Mouse (Mus musculus): ENCODE measurements around the gene Mblac2.
A peak's percentile ranks its signal among the peaks of the same experiment; 100 is the strongest.
"Not testable (repeated sequence)": the region's sequence is repeated elsewhere in the genome, so short reads cannot be mapped to it uniquely, and the experiment has no call there.

Gene Mblac2

DNA sequence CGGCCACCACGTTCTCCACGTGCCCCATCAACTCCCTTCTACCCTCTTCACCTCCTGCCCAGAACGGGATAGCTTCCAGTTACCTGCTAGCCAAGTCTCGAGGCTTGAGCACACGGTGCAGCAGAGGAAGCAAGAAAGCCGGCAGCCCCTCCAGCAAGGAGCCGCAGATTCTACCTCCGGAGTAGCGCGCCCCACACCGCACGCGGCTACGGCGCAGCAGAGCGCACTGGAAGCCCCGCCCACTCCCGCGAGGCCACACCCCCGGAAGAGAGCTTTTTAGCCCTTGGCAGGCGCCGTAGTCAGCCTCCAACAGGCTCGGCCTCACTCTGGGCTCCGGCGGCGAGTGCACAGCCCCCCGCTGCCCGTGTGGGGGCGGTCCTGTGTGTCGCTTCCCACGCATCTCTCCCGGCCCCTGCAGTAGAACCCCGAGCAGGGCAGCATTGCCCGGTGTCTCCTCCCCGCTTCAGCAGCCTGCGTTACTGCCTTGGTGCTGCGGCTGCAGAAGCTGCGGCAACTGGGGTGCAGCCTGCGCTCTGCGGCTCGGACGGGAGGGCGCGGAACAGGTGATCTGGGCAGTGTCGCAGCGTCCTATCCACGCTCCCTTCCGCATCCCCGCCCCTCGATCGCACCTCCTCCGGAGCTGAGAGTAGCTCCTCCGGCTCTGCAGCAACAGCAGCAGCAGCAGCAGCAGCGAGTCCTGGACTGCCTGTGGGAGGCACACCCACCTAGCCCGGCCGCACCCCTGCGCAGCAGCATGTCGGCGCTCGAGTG is at the start of gene Mblac2, which contains the start of gene Polr3g:
TSS of gene Mblac2 (plus strand) at position 567 of the 771 bp plus-strand sequence.
TSS of gene Polr3g (minus strand) at position 239 of the 771 bp plus-strand sequence.
- ATAC-seq (ENCODE audit: low TSS enrichment) = peak; percentile 83

DNA sequence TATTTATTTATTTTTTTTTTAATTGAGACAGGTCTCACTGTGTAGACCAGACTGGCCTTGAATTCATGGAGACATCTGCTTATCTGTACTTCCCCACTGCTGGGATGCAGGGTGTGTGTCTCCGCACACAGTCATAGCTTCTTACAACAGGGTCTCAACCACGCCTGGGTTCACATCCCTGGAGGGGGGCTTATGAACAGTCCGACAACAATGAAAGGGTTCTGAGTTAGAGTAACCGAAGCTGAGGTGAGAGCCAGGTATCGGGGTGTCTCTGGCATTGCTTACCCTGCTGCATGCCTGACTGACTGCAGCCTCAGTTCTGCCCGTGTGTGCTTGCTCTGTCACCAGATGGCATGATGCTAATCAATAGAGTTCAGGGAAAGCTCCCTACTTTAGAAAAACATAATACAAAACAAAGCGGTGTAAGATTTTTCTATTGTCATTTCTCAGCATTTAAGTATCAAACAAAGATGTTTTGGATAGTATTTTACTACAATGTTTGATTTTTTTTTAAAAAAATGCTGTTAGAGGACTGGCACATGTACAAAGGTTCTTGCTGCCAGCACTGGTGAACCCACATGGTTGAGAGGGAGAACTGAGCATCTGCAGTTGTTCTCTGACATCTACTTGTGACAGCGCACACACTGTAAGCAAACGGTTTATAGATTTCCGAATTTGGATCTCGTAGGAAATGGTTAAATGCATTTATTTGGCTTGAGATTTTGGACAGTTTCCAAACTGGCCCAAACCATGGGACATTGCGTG is 47.4 kb upstream of the Mblac2 start:
- no peak for ATAC-seq (ENCODE audit: low TSS enrichment)

DNA sequence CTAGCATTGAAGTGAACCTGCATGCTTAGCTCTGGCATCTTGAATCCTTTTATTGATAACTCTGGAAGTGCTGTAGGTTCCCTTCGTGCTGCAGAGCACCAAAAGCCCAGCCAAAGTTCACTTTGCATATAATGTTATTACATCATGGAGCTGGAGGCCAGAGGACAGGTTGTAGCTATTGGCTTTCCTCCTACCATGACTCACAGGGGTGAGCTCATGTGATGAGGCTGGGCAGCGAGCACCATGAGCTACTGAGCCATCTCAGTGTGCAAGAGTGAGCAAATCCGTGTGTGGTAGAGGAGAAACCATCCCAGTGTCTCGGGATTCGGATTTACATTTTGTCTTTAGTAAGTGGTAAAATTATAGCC is 46.8 kb upstream of the Mblac2 start:
- 0 out of 2 replicates have a peak, but pooled peaks have one; percentile 18 for ATAC-seq (ENCODE audit: low TSS enrichment)

DNA sequence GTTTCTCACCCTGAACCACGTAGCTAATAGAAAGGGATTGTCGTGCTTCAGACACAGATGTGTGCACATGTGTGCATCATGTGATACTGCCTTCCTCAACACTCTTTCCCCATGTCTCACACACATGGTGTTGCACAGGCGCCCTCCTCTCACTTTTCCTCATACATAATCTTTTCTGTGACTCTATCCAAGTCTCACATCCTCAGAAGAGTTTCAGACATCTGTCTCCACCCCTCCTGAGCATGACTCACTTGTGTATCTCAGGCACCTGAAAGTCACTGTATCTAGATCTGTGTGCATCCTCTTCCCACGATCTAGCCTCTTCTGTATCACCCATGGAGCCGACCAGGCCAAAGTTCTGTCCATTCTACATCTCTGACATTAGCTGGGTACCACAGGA is 43.4 kb upstream of the Mblac2 start:
- ATAC-seq (ENCODE audit: low TSS enrichment) = peak; percentile 54

DNA sequence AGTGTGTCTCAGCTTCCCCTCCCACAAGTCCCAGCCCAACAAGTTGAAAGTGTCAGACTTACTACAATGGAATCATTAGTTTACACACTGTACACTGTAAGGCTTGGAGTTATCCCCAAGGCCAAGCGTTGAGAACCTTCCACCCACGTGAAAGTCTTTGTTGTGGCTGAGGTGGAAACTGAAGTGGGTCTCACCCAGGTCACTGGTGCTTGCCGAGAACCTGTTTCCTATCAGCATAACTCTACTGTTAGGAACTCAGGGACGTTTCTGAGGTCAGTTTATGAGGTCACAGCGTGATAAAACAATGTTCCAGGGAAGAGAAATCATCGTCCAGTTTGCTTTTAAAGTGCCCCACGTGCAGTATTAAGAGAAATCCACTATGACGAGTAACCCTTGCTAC is 35.8 kb upstream of the Mblac2 start:
- ATAC-seq (ENCODE audit: low TSS enrichment) = no peak

DNA sequence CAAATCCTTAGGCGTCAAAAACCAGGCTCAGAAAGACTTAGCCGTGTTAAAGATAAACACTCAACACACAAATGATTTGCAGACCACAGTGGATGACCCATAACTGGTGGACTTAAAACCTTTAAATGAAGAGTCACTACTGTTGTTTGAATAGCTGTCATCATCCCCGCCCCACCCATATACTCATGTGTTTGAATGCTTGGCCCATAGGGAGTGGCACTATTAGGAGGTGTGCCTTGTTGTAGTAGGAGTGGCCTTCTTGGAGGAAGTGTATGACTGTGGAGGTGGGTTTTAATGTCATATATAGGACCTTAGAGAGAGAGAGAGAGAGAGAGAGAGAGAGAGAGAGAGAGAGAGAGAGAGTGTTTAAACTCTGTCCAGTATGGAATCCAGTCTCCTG is 28.0 kb upstream of the Mblac2 start:
- no peak for ATAC-seq (ENCODE audit: low TSS enrichment)

DNA sequence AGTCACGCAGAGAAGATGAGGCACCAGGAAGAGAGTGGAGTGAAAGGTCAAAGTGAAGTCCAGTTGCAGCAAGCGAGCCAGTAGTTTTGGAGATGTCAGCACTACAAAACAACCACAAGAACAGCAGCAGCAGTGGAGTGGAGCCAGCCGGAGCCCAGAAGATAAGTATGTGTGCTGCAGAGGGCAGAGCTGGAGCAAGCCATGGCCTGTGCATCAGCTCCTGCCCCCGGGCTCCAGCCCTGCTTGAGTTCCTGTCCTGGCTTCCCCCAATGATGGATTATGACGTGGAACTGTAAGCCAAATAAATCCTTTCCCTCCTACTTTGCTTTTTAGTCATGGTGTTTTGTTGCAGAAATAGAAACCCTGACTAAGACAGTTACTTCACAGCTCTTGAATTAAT is 26.9 kb upstream of the Mblac2 start:
- peak; percentile 86 for ATAC-seq (ENCODE audit: low TSS enrichment)

DNA sequence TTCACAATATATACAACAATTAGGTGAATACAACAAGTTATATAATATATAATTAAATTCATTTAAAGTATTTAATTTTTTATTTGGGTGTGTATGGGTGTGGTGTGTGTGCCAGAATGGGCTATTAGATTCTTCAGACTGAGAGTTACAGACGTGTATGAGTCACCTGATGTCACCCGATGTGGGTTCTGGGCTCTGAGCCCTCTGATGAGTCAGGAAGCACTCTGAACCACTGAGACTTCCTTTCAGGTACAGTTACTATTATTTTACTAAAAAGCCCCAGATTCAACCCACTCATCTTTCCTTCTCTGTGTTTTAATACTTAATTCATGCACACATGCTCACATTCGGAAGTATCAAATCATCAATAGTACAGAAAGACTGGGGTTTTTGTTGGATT is 26.3 kb upstream of the Mblac2 start:
- ATAC-seq (ENCODE audit: low TSS enrichment) = no peak

DNA sequence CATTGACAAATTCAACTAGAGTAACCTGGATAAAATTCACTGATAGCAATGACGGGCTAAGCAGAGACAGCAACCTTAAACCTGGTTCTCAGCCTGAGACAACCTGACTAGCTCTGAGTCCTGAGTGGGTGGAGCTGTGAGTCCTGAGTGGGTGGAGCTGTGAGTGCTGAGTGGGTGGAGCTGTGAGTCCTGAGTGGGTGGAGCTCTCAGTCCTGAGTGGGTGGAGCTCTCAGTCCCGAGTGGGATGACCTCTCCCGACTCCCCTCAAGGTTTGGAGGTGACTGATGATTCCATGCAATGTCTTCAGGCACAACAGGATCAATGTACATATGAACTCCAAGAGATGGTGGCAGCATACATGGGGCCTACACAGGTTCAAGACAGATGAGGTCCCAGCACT is 21.6 kb upstream of the Mblac2 start:
- ATAC-seq (ENCODE audit: low TSS enrichment) = no peak

DNA sequence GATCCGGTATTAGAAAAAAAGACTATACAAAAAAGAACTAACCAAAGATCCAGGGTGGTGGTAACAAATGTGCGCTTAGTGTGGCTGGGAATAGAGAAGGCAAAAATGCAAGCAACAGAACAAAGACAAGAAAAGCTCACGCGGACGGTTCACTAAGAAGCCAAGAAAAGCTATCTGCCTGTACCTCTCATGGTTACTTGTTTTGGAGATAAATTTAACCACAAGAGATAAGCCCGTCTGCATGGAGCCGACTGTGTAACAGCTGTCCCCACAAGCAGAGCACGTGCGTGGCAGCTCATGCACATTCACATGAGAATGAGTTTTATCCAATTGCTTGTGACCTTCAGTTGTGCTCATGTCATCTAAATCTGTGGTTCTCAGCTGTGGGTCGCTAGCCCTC is 20.7 kb upstream of the Mblac2 start:
- ATAC-seq (ENCODE audit: low TSS enrichment) = no peak

DNA sequence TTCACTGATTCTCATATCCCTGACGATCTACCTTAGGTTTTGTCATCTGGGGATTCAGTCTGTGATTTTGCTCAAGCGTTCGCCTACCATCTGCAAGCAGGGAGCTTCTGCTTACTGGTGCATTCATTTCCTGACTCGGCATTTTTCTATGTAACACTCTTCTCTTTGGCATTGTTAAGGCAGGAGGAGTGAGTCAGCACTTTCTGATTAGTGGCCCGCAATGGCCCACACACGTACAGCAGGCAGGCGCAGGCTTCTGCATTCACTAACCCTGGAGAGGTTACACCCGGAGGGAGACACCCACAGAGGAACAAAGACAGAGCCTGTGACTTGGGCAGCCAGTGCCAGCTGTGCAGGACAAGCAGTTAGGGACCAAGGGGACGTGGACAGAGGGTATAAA is 19.5 kb upstream of the Mblac2 start:
- ATAC-seq (ENCODE audit: low TSS enrichment) = peak; percentile 88

DNA sequence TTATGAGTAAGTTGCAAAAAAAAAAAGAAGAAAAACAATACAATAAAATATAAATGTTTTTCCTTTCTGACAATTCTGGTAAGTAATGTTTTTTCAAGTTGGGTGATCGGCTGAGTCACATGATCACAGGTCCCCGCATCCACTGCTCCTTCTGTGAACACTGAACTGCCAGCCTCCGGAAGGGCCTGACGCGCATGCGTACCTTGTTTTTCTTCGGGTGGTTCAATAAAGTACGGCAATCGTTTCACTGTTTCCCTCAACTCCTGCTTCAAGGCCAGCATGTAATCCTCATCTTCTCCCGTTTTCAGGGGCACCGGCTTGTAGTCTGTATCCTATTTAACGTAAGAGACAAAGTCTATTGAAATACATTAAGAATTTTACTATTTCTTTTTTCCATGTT is 16.7 kb upstream of the Mblac2 start:
- no peak for ATAC-seq (ENCODE audit: low TSS enrichment)

DNA sequence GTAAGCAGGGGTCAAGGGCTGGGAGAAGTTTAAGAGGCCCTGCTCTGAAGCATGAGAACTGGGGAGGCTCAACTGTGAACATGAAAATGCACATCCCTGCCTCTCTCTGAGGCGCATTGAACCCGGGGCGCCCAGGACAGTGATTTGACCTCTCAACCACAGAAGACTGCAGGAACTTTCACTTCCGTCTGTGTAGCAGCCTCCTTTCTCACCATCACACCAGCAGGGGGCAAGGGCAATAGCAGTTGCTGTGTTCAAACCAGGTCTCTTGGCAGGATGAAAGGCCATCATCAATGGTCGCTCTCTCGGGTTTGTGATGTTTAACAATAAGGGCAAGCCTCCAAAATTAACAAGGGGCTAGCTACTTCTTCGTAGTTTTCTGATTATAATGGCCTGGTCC is 8.0 kb upstream of the Mblac2 start:
- no peak for ATAC-seq (ENCODE audit: low TSS enrichment)

DNA sequence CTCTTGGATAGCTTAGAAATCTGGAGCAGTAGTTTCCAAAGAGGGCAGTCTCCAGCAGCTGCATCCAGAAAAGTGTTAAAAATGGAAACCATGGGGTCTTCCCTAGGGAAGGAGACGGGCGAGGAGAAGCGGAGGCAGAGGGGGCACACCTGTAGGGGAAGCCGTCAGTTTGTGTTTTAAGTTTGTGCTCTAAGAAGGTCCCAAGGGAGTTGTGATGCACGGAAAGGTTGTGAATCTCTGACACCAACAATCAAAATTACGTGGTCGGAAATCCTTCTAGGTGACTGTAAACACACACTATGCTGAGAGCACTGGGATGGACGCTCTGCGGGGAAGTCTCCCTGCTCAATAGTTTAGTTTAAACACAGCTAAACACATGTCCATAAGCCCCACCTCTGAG is 7.5 kb upstream of the Mblac2 start:
- no peak for ATAC-seq (ENCODE audit: low TSS enrichment)

DNA sequence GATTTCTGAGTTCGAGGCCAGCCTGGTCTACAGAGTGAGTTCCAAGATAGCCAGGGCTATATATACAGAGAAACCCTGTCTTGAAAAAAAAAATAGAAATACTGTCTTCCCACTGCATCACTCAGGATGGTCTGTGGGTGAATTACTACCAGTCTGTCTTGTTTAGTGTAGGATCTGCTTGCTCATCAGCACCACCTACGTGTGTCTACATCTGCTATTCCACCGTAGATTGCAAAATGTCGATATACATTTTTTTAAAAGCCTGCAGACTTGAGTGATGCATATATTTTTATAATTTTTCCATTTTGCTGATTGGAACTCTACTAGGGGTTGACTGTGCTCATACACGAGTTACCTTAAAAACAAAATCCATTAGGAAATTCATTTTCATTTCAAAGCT is 4.8 kb upstream of the Mblac2 start:
- peak; percentile 36 for ATAC-seq (ENCODE audit: low TSS enrichment)

DNA sequence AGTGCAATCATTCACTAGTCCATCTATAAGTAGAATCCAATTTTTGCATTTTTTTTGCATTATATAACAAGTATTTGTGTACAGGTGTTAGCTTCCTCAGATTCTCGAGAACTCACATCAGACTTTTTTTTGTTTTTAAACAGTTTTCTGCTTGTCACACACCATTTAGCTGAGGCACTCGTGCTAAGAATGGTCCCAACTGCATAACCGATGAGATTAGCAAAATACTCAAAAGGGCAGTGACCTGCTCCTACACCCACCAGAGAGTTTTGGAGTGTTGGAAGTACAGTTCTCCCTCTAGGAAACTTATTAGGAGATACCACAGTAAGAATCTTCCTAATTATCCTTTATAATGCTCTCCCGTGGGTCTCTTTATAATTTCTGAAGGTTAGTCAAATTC is 1.3 kb upstream of the Mblac2 start:
- ATAC-seq (ENCODE audit: low TSS enrichment) = no peak

DNA sequence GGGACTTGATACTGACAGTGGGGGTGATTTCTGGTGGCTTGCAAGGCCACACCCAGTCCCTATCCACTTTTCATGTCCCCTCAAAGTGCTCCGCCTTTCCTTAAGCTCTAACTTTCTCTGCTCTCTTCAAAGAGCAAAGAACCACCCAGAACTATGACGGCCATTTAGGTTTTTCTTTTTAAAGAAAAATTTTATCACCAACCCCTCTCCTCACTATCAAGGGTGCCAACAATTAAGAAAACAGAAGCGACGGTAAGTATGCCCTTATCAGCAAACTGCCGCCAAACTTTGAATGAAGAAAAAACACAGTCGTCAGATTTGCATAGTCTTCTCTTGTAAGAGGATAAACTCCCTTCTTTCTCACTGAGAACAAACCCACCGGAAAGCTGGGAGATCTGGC is 875 bp upstream of the Mblac2 start:
- no peak for ATAC-seq (ENCODE audit: low TSS enrichment)

DNA sequence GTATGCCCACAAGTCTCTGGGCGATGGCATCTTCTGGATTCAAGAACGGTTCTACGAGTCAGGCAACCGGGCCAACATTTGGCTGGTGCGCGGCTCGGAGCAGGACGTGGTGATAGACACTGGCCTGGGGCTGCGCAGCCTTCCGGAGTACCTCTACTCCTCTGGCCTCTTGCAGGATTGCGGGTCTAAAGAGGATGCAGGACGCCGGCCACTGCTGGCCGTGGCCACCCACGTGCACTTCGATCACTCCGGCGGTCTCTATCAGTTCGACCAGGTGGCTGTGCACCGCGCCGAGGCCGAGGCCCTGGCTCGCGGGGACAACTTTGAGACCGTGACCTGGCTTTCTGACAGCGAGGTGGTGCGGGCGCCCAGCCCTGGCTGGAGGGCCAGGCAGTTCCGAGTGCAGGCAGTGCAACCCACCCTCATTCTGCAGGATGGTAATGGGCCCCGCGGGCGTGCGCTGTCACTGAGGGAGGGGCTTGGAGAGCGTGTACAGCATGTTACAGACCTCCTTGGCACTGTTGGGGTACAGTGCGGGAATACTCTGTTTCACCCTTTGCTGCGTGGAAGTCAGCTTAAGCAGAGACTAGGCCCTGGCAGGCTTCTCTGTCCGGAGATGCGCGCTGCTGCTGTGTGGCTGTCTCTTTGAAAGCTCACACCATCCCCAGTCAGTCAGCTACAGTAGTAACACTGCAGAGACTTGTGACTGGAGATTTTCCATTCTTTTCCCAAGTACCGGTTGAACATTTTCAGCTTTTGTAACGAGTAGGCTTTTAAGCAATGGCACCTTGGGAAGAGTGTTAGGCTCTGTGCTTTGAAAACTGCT is 618 bp downstream of the Mblac2 start:
- peak; percentile 53 for ATAC-seq (ENCODE audit: low TSS enrichment)

DNA sequence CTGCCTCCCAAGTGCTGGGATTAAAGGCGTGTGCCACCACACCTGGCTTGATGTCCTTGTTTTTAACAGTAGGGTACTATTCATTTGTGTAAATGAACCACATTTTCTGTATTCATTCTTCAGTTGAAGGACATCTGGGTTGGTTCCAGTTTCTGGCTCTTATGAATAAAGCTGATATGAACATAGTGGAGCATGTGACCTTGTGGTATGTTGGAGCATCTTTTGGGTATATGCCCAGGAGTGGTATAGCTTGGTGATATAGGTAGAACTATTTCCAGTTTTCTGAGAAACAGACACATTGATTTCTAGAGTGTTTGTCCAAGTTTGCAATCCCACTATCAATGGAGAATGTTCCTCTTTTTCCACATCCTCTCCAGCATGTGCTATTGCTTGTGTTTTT is 2.8 kb downstream of the Mblac2 start:
- ATAC-seq (ENCODE audit: low TSS enrichment) = no peak

DNA sequence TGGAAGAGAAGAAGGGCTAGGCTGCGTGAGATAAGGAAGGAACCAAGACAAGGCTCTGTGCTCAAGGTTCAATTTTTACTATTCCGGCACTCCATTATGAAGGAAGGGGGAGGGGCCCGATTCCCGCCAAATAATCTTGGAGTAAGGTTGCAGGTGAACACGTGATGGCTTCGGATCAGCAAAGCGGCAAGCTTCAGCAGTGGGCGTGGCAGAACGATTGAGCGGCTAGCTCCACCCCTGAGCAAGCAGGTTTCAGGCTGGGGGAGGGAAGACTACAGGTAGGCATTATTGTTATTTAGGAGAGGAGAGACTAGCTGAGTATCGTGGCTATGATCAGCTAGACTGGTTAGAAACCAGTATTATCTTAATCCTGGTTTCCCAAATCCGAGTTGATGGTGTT is 17.0 kb downstream of the Mblac2 start:
- not testable (repeated sequence) for ATAC-seq (ENCODE audit: low TSS enrichment)

DNA sequence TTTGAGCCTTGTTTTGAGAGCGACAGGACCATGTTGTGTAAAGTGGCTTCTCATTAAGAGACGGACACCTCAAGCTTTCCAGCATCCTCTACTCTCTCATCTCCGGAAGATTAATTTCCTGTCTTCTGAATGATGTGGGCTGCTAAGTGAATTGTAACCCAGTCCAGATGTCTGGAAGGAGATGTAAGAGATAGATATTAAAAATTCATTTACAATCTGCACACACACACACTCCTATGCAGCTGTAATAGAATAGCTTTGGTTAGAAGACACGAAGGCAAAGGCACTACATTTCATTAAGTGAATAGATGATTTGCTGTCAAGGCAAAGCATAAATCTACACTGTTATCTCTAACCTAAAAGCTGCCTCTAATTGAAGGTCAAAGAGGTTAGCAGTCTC is 18.0 kb downstream of the Mblac2 start:
- no peak for ATAC-seq (ENCODE audit: low TSS enrichment)

DNA sequence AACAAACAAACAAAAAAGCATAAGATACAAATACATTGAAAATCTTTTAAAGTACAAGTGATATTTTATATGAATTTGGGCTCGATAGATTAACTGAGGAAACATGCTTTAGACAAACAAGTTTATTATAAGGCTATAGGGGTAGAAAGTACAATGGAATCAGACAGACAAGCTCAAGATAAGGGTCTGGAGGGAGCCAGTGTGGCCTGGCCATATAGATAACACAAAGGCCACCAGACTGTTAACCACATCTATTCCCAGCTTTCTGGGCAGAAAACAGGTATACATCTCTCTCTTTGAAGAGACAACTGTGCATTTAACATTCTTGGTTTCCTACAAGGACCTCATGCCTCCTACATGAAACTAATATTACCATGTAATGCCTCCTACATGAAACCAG is 19.2 kb downstream of the Mblac2 start:
- no peak for ATAC-seq (ENCODE audit: low TSS enrichment)

DNA sequence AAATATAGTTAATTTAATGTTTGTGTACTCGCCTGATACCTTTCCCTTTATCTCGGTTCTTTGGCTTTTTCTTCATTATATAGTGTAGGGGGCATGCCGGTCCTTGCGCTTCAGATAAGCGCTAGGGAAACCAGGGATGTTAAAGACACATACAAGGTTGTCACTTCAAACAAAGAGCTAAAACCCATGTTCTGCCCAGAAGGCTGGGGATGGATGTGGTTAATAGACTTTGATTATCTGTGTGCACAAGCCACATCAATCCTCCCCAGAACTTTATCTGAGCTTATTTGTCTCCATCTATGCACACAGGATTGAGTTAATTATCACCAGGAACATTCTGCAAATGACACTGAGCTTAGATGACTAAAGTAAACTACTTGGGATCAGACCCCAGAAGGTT is 25.5 kb downstream of the Mblac2 start:
- ATAC-seq (ENCODE audit: low TSS enrichment) = no peak
